Mouse (Mus musculus) hindbrain, embryonic 16.5 days (tissue): Measurements from ENCODE around the gene Lrif1. TPM values are rescaled to one million over a fixed set of nuclear protein-coding genes. Genes with fewer than 3 reads are reported as not detected.

ENCODE experiments used
- polyA plus RNA-seq: library from polyadenylated mRNA; unstranded; fragments of >200 nt; fragmentation: Nextera tagmentation; extraction: Ambion mirVana; gene quantifications from 2 replicates; pipeline ENCODE4 v1.2.1, GENCODE M21; 2015

The Lrif1 gene
- polyA plus RNA-seq, 1 experiment from 2014 or later, result 15.0 TPM

Other genes starting within 250 kb of the Lrif1 start
- 0.84 and 1.2 TPM in 2 replicates for gene Dennd2d, start 202.6 kb upstream of the Lrif1 start, polyA plus RNA-seq
- gene Dram2, start 137.2 kb upstream of the Lrif1 start, polyA plus RNA-seq, result 65.5 and 72.5 TPM in 2 replicates
- 49.8 and 50.8 TPM in 2 replicates for gene Cept1, start 137.2 kb upstream of the Lrif1 start, polyA plus RNA-seq
- 4.5 and 5.3 TPM in 2 replicates for gene Cd53, start 105.2 kb downstream of the Lrif1 start, polyA plus RNA-seq
- not detected in 2 replicates for gene Olfr266, start 141.3 kb downstream of the Lrif1 start, polyA plus RNA-seq